Mouse (Mus musculus): ENCODE results near the gene Them5. TPM values are rescaled to one million over a fixed set of nuclear protein-coding genes. Genes with fewer than 3 reads are reported as not detected.
A peak's percentile ranks its signal among the peaks of the same experiment; 100 is the strongest.

Them5 gene
- total and polyA plus RNA-seq, 3 experiments = not detected

GRCm38 (mm10) chr3:94310911-94311310 is 31.0 kb upstream of the Them5 start:
- H3K27me3 ChIP-seq (replicated peaks) = no peaks in the 10 kb centered on the region
- no peaks in the 10 kb centered on the region for H3K79me2 ChIP-seq (replicated peaks; ENCODE audit: control insufficient read depth, extremely low read depth, insufficient read depth, poor library complexity, severe bottlenecking)
- in situ Hi-C loops (cut with MboI; ENCODE audit: low pct_ligation_motif_present, low pct_unique_long_range_greater_than_20kb, low sequenced_read_pairs) (no loop called here), dilution Hi-C loops (cut with MboI; ENCODE audit: extremely low pct_ligation_motif_present, extremely low pct_unique_long_range_greater_than_20kb, low sequenced_read_pairs) (no loop called here)
- no peak overlapping the region for H3K27ac ChIP-seq (ENCODE audit: insufficient read depth, low read depth)
- H3K4me3 ChIP-seq (replicated peaks in 1 of 3; ENCODE audit: low read depth in 2 of 3, low read length in 2 of 3, poor library complexity in 1 of 3) = peak overlapping the region; percentile 63 to 84 (median 69)
- peak overlapping the region; percentile 100 for H3K4me2 ChIP-seq (ENCODE audit: insufficient read depth, low read depth, poor library complexity, severe bottlenecking)
- H3K4me1 ChIP-seq (ENCODE audit: control insufficient read depth in 1 of 2, insufficient read depth in 2 of 2) = peaks cover 0 to 11% of the 10 kb centered on the region in 2 experiments; a peak in 2 of 4 replicates
- no peaks in the 10 kb centered on the region for H3K36me3 ChIP-seq (replicated peaks in 1 of 2; ENCODE audit: control insufficient read depth in 1 of 2, insufficient read depth in 1 of 2, low read length in 1 of 2)
- no peaks in the 10 kb centered on the region for H3K9me3 ChIP-seq (replicated peaks; ENCODE audit: low read length)
- TF ChIP-seq ZC3H11A (IDR thresholded peaks at IDR 0.05; ENCODE audit: low read depth, low read length) = no peak
- no peak for DNase-seq (ENCODE audit: extremely low read depth)
- H3K9ac ChIP-seq (ENCODE audit: insufficient read depth, low read depth) = peak overlapping the region; percentile 83

- H3K9ac ChIP-seq (ENCODE audit: insufficient read depth, low read depth) = 0 out of 2 replicates have a peak overlapping the region, but pooled peaks have one; percentile 83
- no peak overlapping the region for H3K27ac ChIP-seq (ENCODE audit: insufficient read depth, low read depth)
- in situ Hi-C loops (cut with MboI; ENCODE audit: low pct_ligation_motif_present, low pct_unique_long_range_greater_than_20kb, low sequenced_read_pairs) = no loop called here
- H3K4me3 ChIP-seq (replicated peaks in 1 of 3; ENCODE audit: low read depth in 2 of 3, low read length in 2 of 3, poor library complexity in 1 of 3) = no peak overlapping the region
- no peaks in the 10 kb centered on the region for H3K27me3 ChIP-seq (replicated peaks)
- no peaks in the 10 kb centered on the region for H3K79me2 ChIP-seq (replicated peaks; ENCODE audit: control insufficient read depth, extremely low read depth, insufficient read depth, poor library complexity, severe bottlenecking)
- dilution Hi-C loops (cut with MboI; ENCODE audit: extremely low pct_ligation_motif_present, extremely low pct_unique_long_range_greater_than_20kb, low sequenced_read_pairs) = no loop called here
- no peak for DNase-seq (ENCODE audit: extremely low read depth)
- H3K9me3 ChIP-seq (replicated peaks; ENCODE audit: low read length) = no peaks in the 10 kb centered on the region
- H3K4me2 ChIP-seq (ENCODE audit: insufficient read depth, low read depth, poor library complexity, severe bottlenecking) = peak overlapping the region; percentile 100; the same call in 1 of the 2 replicates
- TF ChIP-seq KAT2A (IDR thresholded peaks at IDR 0.05; ENCODE audit: insufficient replicate concordance, low read length) (no peak), CTCF (conservative IDR thresholded peaks at IDR 0.05 in 1 of 2, IDR thresholded peaks at IDR 0.05 in 1 of 2; ENCODE audit: low read depth in 2 of 2, low read length in 2 of 2) (no peak), MEF2A (IDR thresholded peaks at IDR 0.05; ENCODE audit: borderline replicate concordance, low read depth, low read length) (no peak), POLR2A (IDR thresholded peaks at IDR 0.05; ENCODE audit: low read depth, low read length) (no peak), ZKSCAN1 (IDR thresholded peaks at IDR 0.05; ENCODE audit: borderline replicate concordance, low read depth, low read length) (no peak), SIN3A (IDR thresholded peaks at IDR 0.05; ENCODE audit: low read length) (no peak)
- H3K36me3 ChIP-seq (replicated peaks in 1 of 2; ENCODE audit: control insufficient read depth in 1 of 2, insufficient read depth in 1 of 2, low read length in 1 of 2) = no peaks in the 10 kb centered on the region
- H3K4me1 ChIP-seq (ENCODE audit: control insufficient read depth in 1 of 2, insufficient read depth in 2 of 2) = peaks cover 0 to 11% of the 10 kb centered on the region in 2 experiments; a peak in 2 of 4 replicates
Observed at GRCm38 (mm10) chr3:94311376-94311775, 30.5 kb upstream of the Them5 start.

DNA sequence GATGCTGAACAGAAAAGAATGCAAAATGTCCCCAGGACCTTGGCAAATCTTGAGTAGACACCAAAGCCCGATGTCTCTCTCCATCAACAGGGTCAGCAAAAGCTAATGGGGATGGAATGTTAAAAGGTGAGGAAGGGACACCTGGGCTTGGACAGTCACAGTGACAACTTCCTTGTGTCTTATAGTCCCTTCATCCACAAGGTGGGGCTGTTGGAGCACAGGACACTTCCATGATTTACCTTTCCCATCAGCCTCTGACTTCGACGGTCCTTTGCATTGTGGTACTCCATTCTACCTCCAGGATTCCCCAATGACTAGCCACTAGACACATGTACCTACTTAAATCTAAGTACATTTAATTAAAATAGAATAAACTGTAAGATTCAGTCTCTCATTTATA is 13.2 kb upstream of the Them5 start:
- Histone ChIP-seq H3K36me3 (replicated peaks in 1 of 2; ENCODE audit: control insufficient read depth in 1 of 2, insufficient read depth in 1 of 2, low read length in 1 of 2) (peaks cover 6 to 28% of the 10 kb centered on the region in 2 experiments), H3K9ac (ENCODE audit: insufficient read depth, low read depth) (no peak overlapping the region), H3K27ac (ENCODE audit: insufficient read depth, low read depth) (no peak overlapping the region), H3K4me1 (ENCODE audit: control insufficient read depth in 1 of 2, insufficient read depth in 2 of 2) (no peaks in the 10 kb centered on the region), H3K27me3 (replicated peaks) (no peaks in the 10 kb centered on the region), H3K4me3 (replicated peaks in 1 of 3; ENCODE audit: low read depth in 2 of 3, low read length in 2 of 3, poor library complexity in 1 of 3) (no peak overlapping the region), H3K9me3 (replicated peaks; ENCODE audit: low read length) (no peaks in the 10 kb centered on the region), H3K79me2 (replicated peaks; ENCODE audit: control insufficient read depth, extremely low read depth, insufficient read depth, poor library complexity, severe bottlenecking) (no peaks in the 10 kb centered on the region), H3K4me2 (ENCODE audit: insufficient read depth, low read depth, poor library complexity, severe bottlenecking) (no peak overlapping the region)
- in situ Hi-C loops (cut with MboI; ENCODE audit: low pct_ligation_motif_present, low pct_unique_long_range_greater_than_20kb, low sequenced_read_pairs) (no loop called here), dilution Hi-C loops (cut with MboI; ENCODE audit: extremely low pct_ligation_motif_present, extremely low pct_unique_long_range_greater_than_20kb, low sequenced_read_pairs) (no loop called here)
- TF ChIP-seq ETS1 (conservative IDR thresholded peaks at IDR 0.05; ENCODE audit: low read depth, low read length) = no peak
- TF ChIP-seq CTCF (conservative IDR thresholded peaks at IDR 0.05 in 1 of 2, IDR thresholded peaks at IDR 0.05 in 1 of 2; ENCODE audit: low read depth in 2 of 2, low read length in 2 of 2) = peak in 1 of 2 experiments; percentile 50; a peak in 2 of 4 replicates
- TF ChIP-seq NELFE (IDR thresholded peaks at IDR 0.05; ENCODE audit: low read depth, low read length) = no peak
- TF ChIP-seq RAD21 (IDR thresholded peaks at IDR 0.05; ENCODE audit: low read depth, low read length) = peak; percentile 52
- DNase-seq (ENCODE audit: extremely low read depth) = no peak
